Mouse (Mus musculus): Measurements from ENCODE around the gene Prkca. TPM values are rescaled to one million over a fixed set of nuclear protein-coding genes. Genes with fewer than 3 reads are reported as not detected.

Gene Prkca
- total RNA-seq, 2 experiments from 2014 or later, result 211 to 241 TPM

GRCm38 (mm10) chr11:108360983-108361382 lies 17.3 kb upstream of the Prkca start:
- TF ChIP-seq CTCF (conservative IDR thresholded peaks at IDR 0.05), result no peak
- H3K27ac ChIP-seq, result no peak overlapping the region
- DNase-seq (ENCODE audit: low spot score in 2 of 2), result no peak
- H3K4me3 ChIP-seq, result no peak overlapping the region

GRCm38 (mm10) chr11:108358911-108359310 lies 15.2 kb upstream of the Prkca start:
- DNase-seq (ENCODE audit: low spot score in 2 of 2), result no peak
- Histone ChIP-seq H3K27ac (no peak overlapping the region), H3K4me3 (no peak overlapping the region)
- no peak for TF ChIP-seq CTCF (conservative IDR thresholded peaks at IDR 0.05)

DNA sequence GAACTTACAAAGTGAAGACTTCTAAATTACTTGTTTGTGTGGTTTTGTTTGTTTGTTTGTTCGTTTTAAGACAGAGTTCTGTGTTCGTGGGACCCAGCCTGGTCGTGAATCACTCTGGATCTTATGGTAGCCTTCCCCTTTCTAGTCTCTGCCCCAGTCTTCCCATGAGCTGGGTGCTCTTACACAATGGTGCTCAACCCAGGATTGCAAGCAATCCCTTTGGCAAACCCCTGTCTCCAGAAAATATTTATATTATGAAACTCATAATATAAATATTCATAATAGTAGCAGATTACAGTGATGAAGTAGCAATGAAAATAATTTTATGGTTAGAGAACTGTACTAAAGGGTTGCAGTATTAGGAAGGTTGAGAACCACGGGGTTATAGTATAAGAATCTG lies 12.3 kb upstream of the Prkca start:
- DNase-seq (ENCODE audit: low spot score in 2 of 2), result no peak
- Histone ChIP-seq H3K27ac (no peak overlapping the region), H3K4me3 (no peak overlapping the region)
- no peak for TF ChIP-seq CTCF (conservative IDR thresholded peaks at IDR 0.05)

DNA sequence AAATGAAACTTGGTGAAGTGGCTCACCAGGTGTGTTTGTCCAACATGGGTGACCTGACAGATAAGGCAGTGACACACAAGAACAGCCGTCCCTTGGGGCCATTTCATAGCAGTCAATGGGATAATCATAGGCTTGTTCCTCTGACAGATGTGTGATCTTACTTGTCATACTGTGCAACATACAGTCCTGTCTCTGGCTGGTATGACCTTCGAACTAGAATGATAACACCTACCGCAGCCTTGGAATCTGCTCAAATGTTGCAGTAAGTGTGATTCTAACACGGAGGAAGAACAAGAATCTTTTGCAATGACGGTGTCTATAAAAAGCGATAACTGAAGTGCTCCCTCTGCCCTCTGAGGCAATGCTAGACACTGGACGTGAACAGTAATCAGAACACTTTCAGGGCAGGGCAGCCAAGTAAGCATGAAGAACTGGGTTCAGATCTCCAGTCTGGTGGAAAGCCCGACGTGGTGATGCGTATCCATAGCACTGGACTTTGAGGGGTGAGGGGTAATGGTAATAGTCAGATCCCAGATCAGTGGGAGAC lies 9.2 kb upstream of the Prkca start:
- DNase-seq (ENCODE audit: low spot score in 2 of 2), result no peak
- no peak for TF ChIP-seq CTCF (conservative IDR thresholded peaks at IDR 0.05)
- H3K4me3 ChIP-seq, result no peak overlapping the region
- no peak overlapping the region for H3K27ac ChIP-seq

DNA sequence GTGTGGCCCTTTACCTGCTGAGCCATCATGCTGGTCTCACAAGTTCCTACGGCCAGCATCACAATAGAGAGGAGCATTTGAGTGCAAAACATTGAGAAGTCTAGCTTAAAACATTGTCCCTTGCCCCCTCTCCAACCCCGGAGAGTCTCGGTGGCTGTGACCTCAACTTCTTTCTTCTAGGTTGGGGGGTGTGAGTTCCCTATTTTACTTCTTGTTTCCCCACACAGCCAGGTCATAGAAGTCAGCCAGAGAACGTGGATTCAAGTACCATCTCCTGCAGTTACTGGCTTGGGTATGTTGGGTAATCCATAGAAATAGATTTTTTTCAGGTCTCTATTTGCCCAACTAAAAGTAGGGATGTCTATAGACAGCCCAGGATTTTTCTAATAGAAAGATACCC lies 7.1 kb upstream of the Prkca start:
- no peak overlapping the region for H3K4me3 ChIP-seq
- no peak for TF ChIP-seq CTCF (conservative IDR thresholded peaks at IDR 0.05)
- H3K27ac ChIP-seq, result no peak overlapping the region
- DNase-seq (ENCODE audit: low spot score in 2 of 2), result no peak

DNA sequence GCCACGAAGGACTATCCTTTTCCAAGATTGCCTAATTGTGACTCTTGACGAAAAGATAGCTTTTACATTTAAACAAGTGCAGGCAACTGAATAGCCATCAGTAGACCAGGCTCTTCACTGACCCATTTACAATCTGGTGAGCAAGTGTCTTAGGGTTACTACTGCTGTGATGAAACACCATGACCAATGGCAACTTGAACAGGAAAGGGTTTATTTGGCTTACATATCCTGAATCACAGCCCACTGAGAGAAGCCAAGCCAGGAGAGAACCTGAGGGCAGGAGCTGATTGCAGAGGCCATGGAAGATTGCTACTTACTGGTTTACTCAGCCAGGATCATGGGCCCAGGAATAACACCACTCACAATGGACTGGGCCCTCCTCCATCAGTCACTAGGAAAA lies 1.6 kb upstream of the Prkca start:
- H3K4me3 ChIP-seq, result no peak overlapping the region
- H3K27ac ChIP-seq, result no peak overlapping the region
- no peak for TF ChIP-seq CTCF (conservative IDR thresholded peaks at IDR 0.05)
- no peak for DNase-seq (ENCODE audit: low spot score in 2 of 2)

GRCm38 (mm10) chr11:108344759-108345158 lies 1.0 kb upstream of the Prkca start:
- TF ChIP-seq CTCF (conservative IDR thresholded peaks at IDR 0.05), result no peak
- Histone ChIP-seq H3K4me3 (peak overlapping the region; percentile 97; the same call in 1 of the 2 replicates), H3K27ac (peak overlapping the region; percentile 98; the same call in 1 of the 2 replicates)
- no peak for DNase-seq (ENCODE audit: low spot score in 2 of 2)

- DNase-seq (ENCODE audit: low spot score in 2 of 2), result peak; percentile 19 to 30
- Histone ChIP-seq H3K27ac (peak within 1 kb of the TSS; percentile 98), H3K4me3 (peak within 1 kb of the TSS; percentile 97)
- no peak for TF ChIP-seq CTCF (conservative IDR thresholded peaks at IDR 0.05)
Observed at GRCm38 (mm10) chr11:108342781-108343768, 653 bp downstream of the Prkca start, which contains the start of gene Apoh. TSS of gene Apoh (plus strand) at chr11:108343354.

- DNase-seq (ENCODE audit: low spot score in 2 of 2), result no peak
- H3K27ac ChIP-seq, result peak overlapping the region; percentile 43; the same call in 1 of the 2 replicates
- no peak for TF ChIP-seq CTCF (conservative IDR thresholded peaks at IDR 0.05)
- peak overlapping the region; percentile 97 for H3K4me3 ChIP-seq
Observed at GRCm38 (mm10) chr11:108341783-108342182, 1.9 kb downstream of the Prkca start.

DNA sequence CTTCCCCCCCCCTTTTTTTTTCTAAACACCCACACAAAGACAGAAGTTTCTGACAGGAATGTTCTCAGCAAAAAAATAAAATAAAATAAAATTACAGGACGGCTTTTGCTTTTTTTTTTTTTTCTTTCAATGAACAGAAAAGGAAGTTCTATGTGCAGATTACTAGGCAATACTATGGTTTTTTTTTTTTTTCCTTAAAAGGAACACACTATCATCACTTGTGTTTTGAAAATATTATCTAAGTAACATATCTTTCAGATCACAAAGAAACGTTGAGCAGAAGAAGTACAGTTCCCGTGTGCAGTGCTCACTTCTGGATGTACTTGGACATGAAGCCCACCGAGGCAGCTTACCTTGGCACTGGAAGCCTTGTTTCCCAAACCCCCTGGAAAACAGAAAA lies 3.4 kb downstream of the Prkca start:
- Histone ChIP-seq H3K4me3 (no peak overlapping the region), H3K27ac (no peak overlapping the region)
- DNase-seq (ENCODE audit: low spot score in 2 of 2), result no peak
- TF ChIP-seq CTCF (conservative IDR thresholded peaks at IDR 0.05), result no peak

- Histone ChIP-seq H3K4me3 (no peak overlapping the region), H3K27ac (no peak overlapping the region)
- no peak for TF ChIP-seq CTCF (conservative IDR thresholded peaks at IDR 0.05)
- no peak for DNase-seq (ENCODE audit: low spot score in 2 of 2)
Observed at GRCm38 (mm10) chr11:108336445-108336844, 7.3 kb downstream of the Prkca start.

GRCm38 (mm10) chr11:108335536-108335935 lies 8.2 kb downstream of the Prkca start:
- no peak overlapping the region for H3K4me3 ChIP-seq
- DNase-seq (ENCODE audit: low spot score in 2 of 2), result no peak
- H3K27ac ChIP-seq, result no peak overlapping the region
- no peak for TF ChIP-seq CTCF (conservative IDR thresholded peaks at IDR 0.05)

DNA sequence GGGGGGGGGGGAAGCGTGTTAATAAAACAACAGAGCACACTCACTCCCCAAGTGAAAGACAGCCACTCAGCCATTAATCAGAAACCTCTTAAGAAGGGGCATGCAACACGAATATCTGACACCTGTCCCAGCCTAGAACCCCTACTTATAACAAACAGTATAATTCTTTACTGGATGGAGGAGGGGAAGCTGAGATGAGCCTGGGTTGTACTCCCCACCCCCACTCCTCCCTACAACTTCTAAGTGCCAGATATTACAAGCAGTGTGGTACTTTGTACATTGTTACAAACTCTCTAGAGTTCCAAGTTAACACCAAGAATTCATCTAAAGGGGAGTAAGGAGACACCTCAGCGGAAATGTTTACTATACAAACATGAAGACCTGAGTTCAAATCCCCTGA lies 9.1 kb downstream of the Prkca start:
- DNase-seq (ENCODE audit: low spot score in 2 of 2), result no peak
- Histone ChIP-seq H3K27ac (no peak overlapping the region), H3K4me3 (no peak overlapping the region)
- TF ChIP-seq CTCF (conservative IDR thresholded peaks at IDR 0.05), result no peak
